Mouse (Mus musculus): ENCODE measurements around the gene Zfp866.

Gene Zfp866

GRCm38 (mm10) chr8:69797661-69798060 is 6.7 kb upstream of the Zfp866 start:
- no peak for DNase-seq (ENCODE audit: low read depth, low spot score)

GRCm38 (mm10) chr8:69796721-69797345 is 5.9 kb upstream of the Zfp866 start:
- no peak for DNase-seq (ENCODE audit: low read depth, low spot score)

- DNase-seq (ENCODE audit: low read depth, low spot score): no peak
Observed at GRCm38 (mm10) chr8:69794901-69795300, 3.9 kb upstream of the Zfp866 start.

GRCm38 (mm10) chr8:69794096-69794495 is 3.1 kb upstream of the Zfp866 start:
- DNase-seq (ENCODE audit: low read depth, low spot score): no peak

- DNase-seq (ENCODE audit: low read depth, low spot score): no peak
Observed at GRCm38 (mm10) chr8:69793666-69794065, 2.7 kb upstream of the Zfp866 start.

- DNase-seq (ENCODE audit: low read depth, low spot score): peak; percentile 63
Observed at GRCm38 (mm10) chr8:69791415-69792068, 564 bp upstream of the Zfp866 start.

GRCm38 (mm10) chr8:69790364-69790763 is 614 bp downstream of the Zfp866 start:
- no peak for DNase-seq (ENCODE audit: low read depth, low spot score)

GRCm38 (mm10) chr8:69789731-69790130 is 1.2 kb downstream of the Zfp866 start:
- no peak for DNase-seq (ENCODE audit: low read depth, low spot score)

- no peak for DNase-seq (ENCODE audit: low read depth, low spot score)
Observed at GRCm38 (mm10) chr8:69789105-69789504, 1.9 kb downstream of the Zfp866 start.

- DNase-seq (ENCODE audit: low read depth, low spot score): peak; percentile 79
Observed at GRCm38 (mm10) chr8:69777111-69777510, 13.9 kb downstream of the Zfp866 start.

- no peak for DNase-seq (ENCODE audit: low read depth, low spot score)
Observed at GRCm38 (mm10) chr8:69775149-69775534, 15.8 kb downstream of the Zfp866 start.

- peak; percentile 99 for DNase-seq (ENCODE audit: low read depth, low spot score)
Observed at GRCm38 (mm10) chr8:69774503-69775148, 16.4 kb downstream of the Zfp866 start, which contains the start of gene Gm20422. Gm20422 (minus strand) TSS chr8:69774886.

- DNase-seq (ENCODE audit: low read depth, low spot score): no peak
Observed at GRCm38 (mm10) chr8:69772106-69772505, 18.9 kb downstream of the Zfp866 start.

GRCm38 (mm10) chr8:69771221-69771620 is 19.8 kb downstream of the Zfp866 start:
- DNase-seq (ENCODE audit: low read depth, low spot score): no peak

- peak; percentile 61 for DNase-seq (ENCODE audit: low read depth, low spot score)
Observed at GRCm38 (mm10) chr8:69761814-69762445, 29.0 kb downstream of the Zfp866 start.

- no peak for DNase-seq (ENCODE audit: low read depth, low spot score)
Observed at GRCm38 (mm10) chr8:69758316-69758715, 32.7 kb downstream of the Zfp866 start.

- DNase-seq (ENCODE audit: low read depth, low spot score): no peak
Observed at GRCm38 (mm10) chr8:69752437-69752836, 38.5 kb downstream of the Zfp866 start.

- DNase-seq (ENCODE audit: low read depth, low spot score): peak; percentile 98
Observed at GRCm38 (mm10) chr8:69749544-69750454, 41.2 kb downstream of the Zfp866 start, which contains the start of gene Zfp963. Zfp963 (minus strand) TSS chr8:69749970.

- peak; percentile 25 for DNase-seq (ENCODE audit: low read depth, low spot score)
Observed at GRCm38 (mm10) chr8:69741231-69741630, 49.7 kb downstream of the Zfp866 start.

- no peak for DNase-seq (ENCODE audit: low read depth, low spot score)
Observed at GRCm38 (mm10) chr8:69740763-69741162, 50.2 kb downstream of the Zfp866 start.

GRCm38 (mm10) chr8:69735495-69735894 is 55.5 kb downstream of the Zfp866 start:
- DNase-seq (ENCODE audit: low read depth, low spot score): no peak

Data from ZHBTc4 (cell line).